Mouse (Mus musculus) hindbrain, embryonic 11.5 days (tissue): ENCODE results near the gene Pim3. TPM values are rescaled to one million over a fixed set of nuclear protein-coding genes. Genes with fewer than 3 reads are reported as not detected.

Experiments
- ATAC-seq: fragments of 200-750 bp; cut with Nextera tagmentation; 2 replicates; pipeline ENCODE4 v1.8.0; 2017; ENCODE audit warnings: mild to moderate bottlenecking, moderate TSS enrichment, moderate library complexity; ENCODE audit not compliant: low FRiP score
- DNase-seq: peaks from one replicate; pipeline ENCODE4 v3.0.0-alpha.2; 2015; ENCODE audit warnings: low spot score
- H3K27ac ChIP-seq: fragments of 300-500 bp; sonication (generic); 2 replicates; pipeline ENCODE4 v1.5.1; 2014; ENCODE audit warnings: mild to moderate bottlenecking, low read depth, low read length
- H3K27me3 ChIP-seq: fragments of 300-500 bp; sonication (generic); 2 replicates; pipeline ENCODE4 v1.6.1; 2014; ENCODE audit warnings: mild to moderate bottlenecking, low read length, moderate library complexity, mixed read lengths; ENCODE audit not compliant: control insufficient read depth, insufficient read depth
- H3K36me3 ChIP-seq: fragments of 300-500 bp; sonication (generic); 2 replicates; pipeline ENCODE4 v1.6.1; 2014; ENCODE audit warnings: mild to moderate bottlenecking, low read length, moderate library complexity, mixed read lengths; ENCODE audit not compliant: control insufficient read depth, insufficient read depth
- H3K4me1 ChIP-seq: fragments of 300-500 bp; sonication (generic); replicated peaks from 2 replicates; pipeline ENCODE4 v1.6.1; 2014; ENCODE audit warnings: low read length, mixed read lengths; ENCODE audit not compliant: control insufficient read depth, insufficient read depth
- H3K4me2 ChIP-seq: fragments of 300-500 bp; sonication (generic); replicated peaks from 2 replicates; pipeline ENCODE4 v1.6.1; 2014; ENCODE audit warnings: mild to moderate bottlenecking, low read depth, low read length
- H3K4me3 ChIP-seq: fragments of 300-500 bp; sonication (generic); 2 replicates; pipeline ENCODE4 v1.5.1; 2014; ENCODE audit warnings: low read depth, low read length
- H3K9ac ChIP-seq: fragments of 300-500 bp; sonication (generic); 2 replicates; pipeline ENCODE4 v1.6.1; 2014; ENCODE audit warnings: low read depth, low read length
- H3K9me3 ChIP-seq: fragments of 300-500 bp; sonication (generic); 2 replicates; pipeline ENCODE4 v1.6.1; 2016; ENCODE audit warnings: low read length; ENCODE audit not compliant: control insufficient read depth
- WGBS: fragments of 180-500 bp; shearing (Covaris S2); extraction: QIAGEN DNeasy Blood & Tissue Kit; methylation state at CpG from one replicate; pipeline ENCODE4 v1.1.7; 2014; 5-methylcytosine and 5-hydroxymethylcytosine counted together
- polyA plus RNA-seq: library from polyadenylated mRNA; unstranded; fragments of >200 nt; fragmentation: Nextera tagmentation; extraction: Ambion mirVana; gene quantifications from 2 replicates; pipeline ENCODE4 v1.2.1, GENCODE M21; 2014

Gene Pim3
- polyA plus RNA-seq, 1 experiment from 2014 or later = 31.6 TPM

DNA sequence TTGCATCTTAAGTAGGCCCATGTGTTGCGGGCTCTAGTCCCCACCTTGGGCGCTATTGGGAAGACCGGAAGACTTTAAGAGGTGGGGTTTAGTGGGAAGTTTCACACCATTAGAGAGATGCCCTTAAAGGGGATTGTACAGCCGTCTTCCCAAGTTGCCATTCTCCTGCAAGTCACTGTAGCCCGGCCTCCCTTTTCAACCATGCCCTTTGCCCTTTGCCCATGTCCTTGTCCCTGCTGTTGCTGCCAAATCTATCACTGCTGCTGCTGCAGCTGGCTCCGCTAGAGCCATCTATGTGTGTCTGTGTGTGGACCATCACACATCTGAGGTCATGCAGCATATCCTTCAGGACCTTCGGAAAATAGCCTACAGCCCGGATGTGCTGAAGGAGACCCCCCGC is 29.4 kb upstream of the Pim3 start:
- no peak for DNase-seq
- Histone ChIP-seq H3K9ac (no peak overlapping the region), H3K27ac (no peak overlapping the region), H3K27me3 (no peaks in the 10 kb centered on the region), H3K36me3 (no peaks in the 10 kb centered on the region), H3K4me1 (no peaks in the 10 kb centered on the region; the same call in 1 of the 2 replicates), H3K4me2 (no peak overlapping the region), H3K9me3 (no peaks in the 10 kb centered on the region), H3K4me3 (no peak overlapping the region)
- ATAC-seq = no peak
- 83% methylated on average over 9 of the region's 9 CpGs for WGBS

DNA sequence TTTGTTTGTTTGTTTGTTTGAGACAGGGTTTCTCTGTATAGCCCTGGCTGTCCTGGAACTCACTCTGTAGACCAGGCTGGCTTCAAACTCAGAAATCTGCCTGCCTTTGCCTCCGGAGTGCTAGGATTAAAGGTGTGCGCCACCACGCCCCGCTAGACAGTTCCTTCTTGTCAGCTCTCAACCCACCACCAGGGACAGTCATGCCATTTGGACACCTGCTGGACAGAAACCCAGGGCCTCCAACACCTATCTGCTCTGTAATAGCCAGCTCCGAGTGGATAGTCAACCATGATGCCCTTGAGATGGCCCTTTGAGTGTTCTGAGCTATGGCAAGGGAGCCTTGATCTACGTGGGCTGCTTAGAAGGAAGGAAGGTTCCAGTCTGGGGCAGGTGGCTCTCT is 26.0 kb upstream of the Pim3 start:
- 86% methylated on average over 6 of the region's 6 CpGs for WGBS

DNA sequence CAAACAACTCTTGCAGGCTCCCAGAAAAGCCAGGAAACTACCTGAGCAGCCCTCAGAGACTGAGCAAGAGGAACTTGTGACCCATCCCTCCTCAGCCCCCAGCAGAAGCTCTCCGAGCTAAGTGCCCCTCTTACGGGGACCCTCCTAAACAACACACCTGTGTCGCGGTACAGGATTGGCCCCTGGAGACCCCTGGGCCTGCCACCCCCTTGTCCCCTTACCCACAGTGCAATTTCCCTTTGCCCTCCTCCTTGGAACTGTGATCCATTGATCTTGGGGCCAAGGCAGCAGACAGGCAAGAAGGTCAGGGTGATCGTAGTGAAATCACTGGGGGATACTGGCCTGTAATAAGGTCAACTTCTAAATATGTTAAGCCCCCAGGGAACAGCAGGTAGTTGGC is 25.4 kb upstream of the Pim3 start:
- WGBS = 75% methylated on average over 5 of the region's 5 CpGs
- H3K4me3 ChIP-seq = no peak overlapping the region

More for the DNA sequence above, 26.0 kb upstream of the Pim3 start:
- DNase-seq = peak; percentile 10
- Histone ChIP-seq H3K27ac (no peak overlapping the region), H3K4me2 (no peak overlapping the region), H3K9ac (no peak overlapping the region), H3K4me3 (no peak overlapping the region), H3K9me3 (no peaks in the 10 kb centered on the region), H3K36me3 (no peaks in the 10 kb centered on the region), H3K4me1 (peaks cover 3% of the 10 kb centered on the region; the same call in 1 of the 2 replicates), H3K27me3 (no peaks in the 10 kb centered on the region)
- ATAC-seq = no peak

DNA sequence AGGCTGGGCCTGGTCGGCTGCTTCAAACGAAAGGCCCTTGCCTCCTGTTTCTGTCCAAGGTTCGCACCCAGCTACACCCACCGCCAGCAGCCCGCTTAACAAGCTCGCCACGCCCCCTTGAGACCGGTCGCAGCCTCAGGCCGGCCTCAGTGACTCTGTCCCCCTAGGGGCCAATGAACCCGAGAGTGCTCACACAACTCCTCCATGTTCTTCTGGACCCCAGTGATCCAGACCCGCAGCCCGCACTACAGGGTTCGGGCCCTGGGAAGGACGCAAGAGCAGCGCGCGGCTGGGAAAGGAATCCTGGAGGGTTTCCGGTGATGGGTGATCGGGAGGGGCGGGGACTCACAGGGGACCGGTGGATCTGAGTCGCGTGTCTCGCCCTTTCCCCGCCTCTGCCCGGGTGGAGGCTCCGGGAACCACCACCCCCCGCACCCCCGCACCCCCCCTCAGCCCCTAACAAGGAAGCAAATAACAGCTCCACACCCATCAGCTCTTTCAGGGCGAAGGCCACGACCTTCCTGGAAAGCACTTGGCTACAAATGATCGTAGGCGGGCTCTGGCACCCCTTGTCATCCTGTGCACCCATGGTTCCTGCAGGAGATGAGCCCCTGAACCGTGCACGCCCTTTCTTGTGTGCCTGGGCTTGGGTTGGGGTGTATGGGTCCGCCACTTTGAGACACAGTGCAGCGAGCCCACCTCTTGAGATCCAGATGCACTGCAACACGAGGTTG is 24.6 kb upstream of the Pim3 start:
- DNase-seq = peak; percentile 71

More for the DNA sequence above, 25.4 kb upstream of the Pim3 start:
- no peaks in the 10 kb centered on the region for H3K27me3 ChIP-seq
- no peak overlapping the region for H3K9ac ChIP-seq
- ATAC-seq (no peak), DNase-seq (peak; percentile 2)
- peaks cover 3% of the 10 kb centered on the region; the same call in 1 of the 2 replicates for H3K4me1 ChIP-seq
- H3K36me3 ChIP-seq = no peaks in the 10 kb centered on the region
- no peaks in the 10 kb centered on the region for H3K9me3 ChIP-seq
- H3K27ac ChIP-seq = no peak overlapping the region
- H3K4me2 ChIP-seq = no peak overlapping the region

DNA sequence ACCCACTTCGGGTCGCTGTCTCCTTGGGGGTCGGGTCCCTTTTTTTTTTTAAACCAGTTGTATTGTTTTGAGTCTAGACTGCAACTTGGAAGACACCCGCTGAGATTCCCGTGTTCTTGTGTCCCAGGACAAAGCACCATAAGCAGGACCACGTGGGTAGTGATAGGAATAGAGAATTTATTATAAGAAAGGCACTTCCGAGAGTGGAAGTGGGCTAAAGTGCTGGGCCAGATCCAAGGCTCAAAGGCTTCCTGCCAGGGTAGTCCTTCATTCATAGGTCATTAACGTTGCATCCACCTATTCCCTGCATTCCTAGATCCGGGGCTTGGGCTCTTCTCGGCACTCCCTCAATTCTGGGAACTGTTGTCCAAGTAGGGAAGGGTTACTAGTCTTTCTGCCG is 24.0 kb upstream of the Pim3 start:
- Histone ChIP-seq H3K4me1 (peaks cover 3% of the 10 kb centered on the region; the same call in 1 of the 2 replicates), H3K9ac (peak overlapping the region; percentile 44), H3K27me3 (no peaks in the 10 kb centered on the region), H3K9me3 (no peaks in the 10 kb centered on the region), H3K4me3 (peak overlapping the region; percentile 36), H3K27ac (no peak overlapping the region), H3K36me3 (no peaks in the 10 kb centered on the region), H3K4me2 (peak overlapping the region; percentile 81)
- WGBS = 5% methylated on average over 11 of the region's 11 CpGs
- ATAC-seq (no peak), DNase-seq (peak; percentile 34)

More for the DNA sequence above, 24.6 kb upstream of the Pim3 start:
- Histone ChIP-seq H3K27ac (no peak overlapping the region), H3K36me3 (no peaks in the 10 kb centered on the region), H3K27me3 (no peaks in the 10 kb centered on the region), H3K4me1 (peaks cover 3% of the 10 kb centered on the region; the same call in 1 of the 2 replicates), H3K4me3 (peak overlapping the region; percentile 36), H3K9me3 (no peaks in the 10 kb centered on the region), H3K9ac (peak overlapping the region; percentile 44), H3K4me2 (peak overlapping the region; percentile 81)
- peak; percentile 66 for ATAC-seq
- WGBS = under 1% methylated on average over 39 of the region's 39 CpGs

DNA sequence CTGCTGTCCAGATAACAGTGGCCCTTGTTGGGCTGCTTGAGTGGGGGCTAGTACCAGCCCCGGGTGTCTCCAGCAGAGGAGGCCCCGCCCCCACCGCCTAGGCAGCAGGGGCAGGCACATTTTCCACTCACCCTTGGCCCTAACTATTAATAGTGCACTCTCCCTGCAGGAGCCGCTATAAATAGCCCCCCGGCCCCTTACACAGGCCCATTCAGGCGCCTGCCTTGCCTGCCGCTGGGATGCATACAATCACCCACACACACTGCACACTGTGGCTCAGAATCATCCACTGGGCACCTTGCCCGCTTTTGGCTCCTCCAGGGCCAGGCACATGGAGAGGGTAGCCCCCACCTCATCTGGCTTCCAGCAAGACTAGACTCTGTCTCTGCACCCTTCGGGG is 22.7 kb upstream of the Pim3 start:
- no peak overlapping the region for H3K4me2 ChIP-seq
- peak; percentile 28 for DNase-seq
- no peak overlapping the region for H3K9ac ChIP-seq
- WGBS = 30% methylated on average over 9 of the region's 9 CpGs
- no peak overlapping the region for H3K4me3 ChIP-seq
- peak; percentile 48 for ATAC-seq
- no peaks in the 10 kb centered on the region for H3K36me3 ChIP-seq
- H3K4me1 ChIP-seq = peaks cover 3% of the 10 kb centered on the region; the same call in 1 of the 2 replicates
- no peaks in the 10 kb centered on the region for H3K27me3 ChIP-seq
- no peaks in the 10 kb centered on the region for H3K9me3 ChIP-seq
- H3K27ac ChIP-seq = no peak overlapping the region

DNA sequence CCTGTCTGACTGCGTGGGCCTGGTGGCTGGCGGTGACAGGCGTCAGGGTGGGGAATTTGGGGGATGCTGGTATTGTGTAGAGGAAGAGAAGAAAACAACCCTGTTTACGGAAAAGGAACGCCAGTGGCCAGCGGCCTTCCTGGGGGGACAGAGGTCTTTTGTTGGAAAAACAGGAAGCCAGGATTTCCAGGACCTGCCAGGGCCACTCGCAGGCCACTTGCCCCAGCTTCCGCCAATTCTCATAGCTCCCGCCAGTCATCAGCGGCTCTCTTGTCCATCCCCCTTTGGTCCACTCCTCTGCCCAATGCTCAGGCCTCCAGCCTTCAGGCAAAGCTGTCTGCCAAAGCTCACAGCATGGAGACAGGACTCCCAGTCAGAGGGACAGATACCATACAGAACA is 21.9 kb upstream of the Pim3 start:
- ATAC-seq = no peak
- H3K27me3 ChIP-seq = no peaks in the 10 kb centered on the region
- no peaks in the 10 kb centered on the region for H3K36me3 ChIP-seq
- no peak overlapping the region for H3K27ac ChIP-seq
- H3K9ac ChIP-seq = no peak overlapping the region
- 64% methylated on average over 10 of the region's 10 CpGs for WGBS
- H3K9me3 ChIP-seq = no peaks in the 10 kb centered on the region
- H3K4me1 ChIP-seq = peaks cover 3% of the 10 kb centered on the region; the same call in 1 of the 2 replicates
- DNase-seq = peak; percentile 12
- H3K4me2 ChIP-seq = no peak overlapping the region
- H3K4me3 ChIP-seq = no peak overlapping the region

DNA sequence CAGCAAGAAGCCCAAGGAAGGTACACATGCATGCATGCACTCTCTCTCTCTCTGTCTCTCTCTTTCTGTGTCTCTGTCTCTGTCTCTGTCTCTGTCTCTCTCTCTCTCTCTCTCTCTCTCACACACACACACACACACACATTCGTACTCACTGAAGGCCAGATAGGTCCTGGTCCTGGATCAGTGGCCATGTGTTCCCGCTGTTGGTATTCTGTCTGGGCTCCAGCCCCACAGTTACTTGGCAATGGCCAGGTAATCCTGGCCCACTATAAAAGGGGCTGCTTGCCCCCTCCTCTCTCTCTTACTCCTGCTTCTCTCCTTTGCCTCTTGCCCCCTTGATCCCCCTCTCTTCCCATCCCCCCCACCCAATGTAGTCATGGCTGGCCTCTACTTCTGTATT is 20.8 kb upstream of the Pim3 start:
- ATAC-seq (no peak), DNase-seq (no peak)
- Histone ChIP-seq H3K9ac (no peak overlapping the region), H3K4me2 (no peak overlapping the region), H3K9me3 (no peaks in the 10 kb centered on the region), H3K27me3 (no peaks in the 10 kb centered on the region), H3K4me1 (peaks cover 3% of the 10 kb centered on the region; the same call in 1 of the 2 replicates), H3K36me3 (no peaks in the 10 kb centered on the region), H3K4me3 (no peak overlapping the region), H3K27ac (no peak overlapping the region)
- 100% methylated on average over 2 of the region's 2 CpGs for WGBS
